Mouse (Mus musculus) gastrocnemius, adult 2 months (tissue): Measurements from ENCODE around the gene Opa1. TPM values are rescaled to one million over a fixed set of nuclear protein-coding genes. Genes with fewer than 3 reads are reported as not detected.
A peak's percentile ranks its signal among the peaks of the same experiment; 100 is the strongest.

Experiments
- DNase-seq: peaks from one replicate; pipeline ENCODE4 v3.0.0; 2022
- H3K27ac ChIP-seq: fragments of 200-600 bp; 2 replicates; pipeline ENCODE4 v1.8.1; 2022; ENCODE audit warnings: mild to moderate bottlenecking
- H3K4me3 ChIP-seq: fragments of 200-600 bp; 2 replicates; pipeline ENCODE4 v1.8.1; 2022; ENCODE audit warnings: mild to moderate bottlenecking, moderate library complexity
- CTCF ChIP-seq: fragments of 200-600 bp; IDR thresholded peaks from 2 replicates; pipeline ENCODE4 v1.8.1; 2022; ENCODE audit warnings: antibody characterized with exemption, mild to moderate bottlenecking, moderate library complexity
- intact Hi-C: fragments of 180-260 bp; cut with DNase I; formaldehyde crosslinking; loops from one replicate; pipeline ENCODE4 v1.15.1; 2025
- long read RNA-seq, 2 experiments: library from polyadenylated mRNA; stranded (forward); transcript quantifications; one replicate each; pipeline ENCODE4 v2.0.0; 2021
- total RNA-seq, 2 experiments: library from RNA; stranded (reverse); gene quantifications; 2 replicates each; pipeline ENCODE4 v1.2.3; 2021

Gene Opa1
- total RNA-seq, result 100 to 1,000 TPM in 1 of 2 experiments, 10 to 100 TPM in 1; 77.8 to 104 TPM
- long read RNA-seq, experiment 1, full-length matches to known transcripts, result 47 of 162 reads
- long read RNA-seq, experiment 1, partial matches to known transcripts, result 10 of 162 reads
- long read RNA-seq, experiment 1, other reads (novel, unspliced or antisense), result 105 of 162 reads
- long read RNA-seq, experiment 2, full-length matches to known transcripts, result 48 of 143 reads
- long read RNA-seq, experiment 2, partial matches to known transcripts, result 9 of 143 reads
- long read RNA-seq, experiment 2, other reads (novel, unspliced or antisense), result 86 of 143 reads

DNA sequence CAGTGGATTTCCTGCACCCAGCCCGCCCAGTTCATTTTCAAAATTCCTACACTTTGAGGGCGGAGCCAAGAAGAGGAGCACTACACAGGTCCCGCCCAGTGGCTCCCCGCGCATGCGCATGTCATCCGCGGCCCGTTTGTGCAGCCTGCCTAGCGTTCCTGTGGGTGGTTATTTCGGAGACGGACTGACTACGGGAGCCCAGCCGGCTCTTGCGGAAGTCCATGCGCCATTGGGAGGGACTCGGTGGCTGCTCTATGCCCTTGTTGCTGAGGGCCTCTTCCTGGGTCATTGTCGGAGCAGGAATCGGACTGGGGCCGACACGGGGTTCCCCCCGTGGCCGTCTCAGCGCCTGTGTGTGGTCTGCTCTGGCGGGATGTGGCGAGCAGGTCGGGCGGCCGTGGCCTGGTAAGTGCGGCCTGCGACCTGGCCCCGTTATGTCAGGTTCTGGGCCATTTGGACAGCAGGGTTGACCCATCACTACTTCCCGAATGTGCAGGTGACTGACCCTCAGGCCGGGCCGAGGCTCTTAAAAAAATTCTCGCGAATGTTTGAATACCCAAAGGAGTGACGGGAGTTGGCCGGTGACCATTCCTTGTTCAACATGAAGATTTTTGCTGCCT lies at the start of gene Opa1:
Gene Opa1 (plus strand): TSS at position 168 of the 620 bp plus-strand sequence.
- DNase-seq, result peak; percentile 96
- no peak for TF ChIP-seq CTCF
- Histone ChIP-seq H3K27ac (peak within 1 kb of the TSS; percentile 91), H3K4me3 (peak within 1 kb of the TSS; percentile 89)
- intact Hi-C loops, result loop anchor here (5.0 to 10.0 kb wide), 2 partner anchors 742 to 984 kb away; no protein-coding TSS in a partner anchor

- H3K4me3 ChIP-seq, result no peak overlapping the region
- intact Hi-C loops, result no loop called here
- no peak for TF ChIP-seq CTCF
- H3K27ac ChIP-seq, result no peak overlapping the region
- no peak for DNase-seq
These were observed 45.5 kb upstream of the Opa1 start for GRCm38 (mm10) chr16:29533641-29534040.

- DNase-seq, result no peak
- intact Hi-C loops, result no loop called here
- Histone ChIP-seq H3K4me3 (no peak overlapping the region), H3K27ac (no peak overlapping the region)
- TF ChIP-seq CTCF, result no peak
These were observed 43.3 kb upstream of the Opa1 start for GRCm38 (mm10) chr16:29535866-29536265.

- TF ChIP-seq CTCF, result no peak
- intact Hi-C loops, result no loop called here
- no peak overlapping the region for H3K4me3 ChIP-seq
- no peak overlapping the region for H3K27ac ChIP-seq
- no peak for DNase-seq
These were observed 42.5 kb upstream of the Opa1 start for GRCm38 (mm10) chr16:29536411-29537204.

GRCm38 (mm10) chr16:29539906-29540305 lies 39.2 kb upstream of the Opa1 start:
- no peak for TF ChIP-seq CTCF
- no peak for DNase-seq
- intact Hi-C loops, result no loop called here

GRCm38 (mm10) chr16:29541261-29541683 lies 37.9 kb upstream of the Opa1 start:
- intact Hi-C loops, result no loop called here
- no peak overlapping the region for H3K27ac ChIP-seq
- no peak overlapping the region for H3K4me3 ChIP-seq
- no peak for TF ChIP-seq CTCF
- DNase-seq, result no peak

More at GRCm38 (mm10) chr16:29539906-29540305, 39.2 kb upstream of the Opa1 start:
- Histone ChIP-seq H3K27ac (no peak overlapping the region), H3K4me3 (no peak overlapping the region)

GRCm38 (mm10) chr16:29544829-29545228 lies 34.3 kb upstream of the Opa1 start, which contains the start of gene Atp13a4:
TSS of gene Atp13a4 (minus strand) at chr16:29544864.
- no peak within 1 kb of the TSS for H3K4me3 ChIP-seq
- DNase-seq, result no peak
- intact Hi-C loops, result no loop called here
- TF ChIP-seq CTCF, result no peak
- no peak within 1 kb of the TSS for H3K27ac ChIP-seq

GRCm38 (mm10) chr16:29559667-29560066 lies 19.5 kb upstream of the Opa1 start:
- TF ChIP-seq CTCF, result no peak
- H3K27ac ChIP-seq, result no peak overlapping the region
- intact Hi-C loops, result no loop called here
- H3K4me3 ChIP-seq, result no peak overlapping the region
- no peak for DNase-seq

DNA sequence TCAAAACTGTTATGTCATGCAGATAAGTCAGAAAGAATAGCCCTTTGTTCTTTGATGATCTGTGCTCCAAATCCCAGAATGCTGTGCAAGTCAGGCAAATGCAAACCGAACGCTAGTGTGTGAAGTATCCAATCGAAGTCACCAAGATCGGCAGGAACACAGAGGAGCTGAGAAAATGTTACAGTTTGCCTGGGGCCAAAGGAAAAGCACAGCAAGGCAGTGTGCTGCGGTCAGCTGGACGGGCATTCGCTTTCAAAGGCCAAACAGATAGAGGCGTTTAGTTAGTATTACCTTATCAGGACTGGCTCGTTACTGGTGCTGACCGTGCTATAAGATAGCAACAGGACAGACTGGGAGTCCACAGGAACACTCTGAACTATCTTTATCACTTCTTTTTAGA lies 18.7 kb upstream of the Opa1 start:
- Histone ChIP-seq H3K27ac (no peak overlapping the region), H3K4me3 (0 out of 2 replicates have a peak overlapping the region, but pooled peaks have one; percentile 13)
- intact Hi-C loops, result no loop called here
- no peak for DNase-seq
- no peak for TF ChIP-seq CTCF

DNA sequence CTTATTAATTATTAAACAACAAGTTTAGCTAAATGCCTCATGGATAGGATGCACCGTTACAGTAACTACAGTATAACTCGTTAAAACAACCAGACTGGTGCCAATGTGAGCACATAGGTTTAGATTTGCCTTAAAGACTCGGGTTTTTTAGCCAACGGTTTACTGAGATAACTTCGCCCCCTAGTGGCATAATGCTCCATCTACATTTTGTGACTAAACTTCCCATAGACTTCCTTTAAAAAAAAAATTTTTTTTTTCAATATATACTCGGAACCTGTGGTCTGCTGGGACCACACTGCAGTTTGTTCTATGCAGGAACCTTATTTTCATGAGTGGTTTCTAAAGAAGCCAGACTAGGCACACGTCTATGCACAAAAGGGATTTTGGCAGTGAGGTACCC lies 18.3 kb upstream of the Opa1 start:
- intact Hi-C loops, result loop anchor here (1.0 kb wide), 1 partner anchor 723 kb away; no protein-coding TSS in a partner anchor
- Histone ChIP-seq H3K4me3 (0 out of 2 replicates have a peak overlapping the region, but pooled peaks have one; percentile 13), H3K27ac (no peak overlapping the region)
- no peak for DNase-seq
- peak; percentile 80 for TF ChIP-seq CTCF

DNA sequence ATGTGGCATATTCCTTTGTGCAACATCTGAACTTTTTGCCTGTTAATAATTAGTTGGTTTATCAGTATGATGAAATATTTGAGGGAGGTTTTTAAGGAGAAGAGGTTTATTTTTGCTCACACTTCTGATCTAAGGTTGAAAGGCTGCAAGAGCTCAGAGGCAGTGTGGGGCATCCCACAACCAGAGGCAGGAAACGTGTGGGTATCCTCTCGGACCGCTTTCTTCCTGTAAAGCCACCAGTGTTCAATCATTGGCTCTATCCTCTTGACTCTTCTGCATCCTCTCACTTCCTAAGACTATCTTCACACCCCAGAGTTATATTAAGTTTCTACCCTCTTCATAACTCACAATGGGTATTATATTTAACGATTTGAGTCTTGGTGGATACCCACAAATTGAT lies 5.1 kb upstream of the Opa1 start:
- DNase-seq, result no peak
- Histone ChIP-seq H3K4me3 (no peak overlapping the region), H3K27ac (no peak overlapping the region)
- TF ChIP-seq CTCF, result no peak
- intact Hi-C loops, result loop anchor here (10.0 kb wide), 1 partner anchor 979 kb away; no protein-coding TSS in a partner anchor

DNA sequence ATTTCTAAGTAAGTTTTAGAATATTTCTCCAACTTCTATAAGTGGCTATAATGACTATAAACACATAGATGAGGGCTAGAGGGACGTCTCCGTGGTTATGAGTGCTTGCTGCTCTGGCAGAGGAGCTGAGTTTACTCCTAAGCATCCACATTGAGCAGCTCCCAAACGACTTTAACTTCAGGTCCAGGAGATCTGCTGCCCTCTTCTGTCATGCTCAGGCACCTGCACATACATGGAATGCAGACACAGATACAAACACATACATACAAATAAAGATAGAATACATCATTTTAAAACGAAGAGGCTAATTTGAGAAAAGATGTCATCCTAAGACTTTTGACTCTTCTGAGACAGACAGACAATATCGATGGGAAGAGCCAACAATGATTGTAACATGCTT lies 3.5 kb upstream of the Opa1 start:
- peak; percentile 50 for TF ChIP-seq CTCF
- intact Hi-C loops, result loop anchor here (5.0 to 10.0 kb wide), 2 partner anchors 738 to 981 kb away; no protein-coding TSS in a partner anchor
- H3K4me3 ChIP-seq, result no peak overlapping the region

GRCm38 (mm10) chr16:29579787-29580176 lies 648 bp downstream of the Opa1 start:
- no peak for TF ChIP-seq CTCF
- intact Hi-C loops, result loop anchor here (5.0 to 10.0 kb wide), 2 partner anchors 742 to 985 kb away; no protein-coding TSS in a partner anchor
- peak; percentile 23 for DNase-seq
- Histone ChIP-seq H3K27ac (peak overlapping the region; percentile 91), H3K4me3 (peak overlapping the region; percentile 89)

More for the DNA sequence above, 3.5 kb upstream of the Opa1 start:
- H3K27ac ChIP-seq, result no peak overlapping the region
- DNase-seq, result no peak
